Mouse (Mus musculus): ENCODE measurements around the gene Hist1h3d. TPM values are rescaled to one million over a fixed set of nuclear protein-coding genes. Genes with fewer than 3 reads are reported as not detected.
"Not testable (repeated sequence)": the region's sequence is repeated elsewhere in the genome, so short reads cannot be mapped to it uniquely, and the experiment has no call there.

The Hist1h3d gene
- polyA plus RNA-seq, 1 experiment from 2014 or later, result 3.1 TPM

DNA sequence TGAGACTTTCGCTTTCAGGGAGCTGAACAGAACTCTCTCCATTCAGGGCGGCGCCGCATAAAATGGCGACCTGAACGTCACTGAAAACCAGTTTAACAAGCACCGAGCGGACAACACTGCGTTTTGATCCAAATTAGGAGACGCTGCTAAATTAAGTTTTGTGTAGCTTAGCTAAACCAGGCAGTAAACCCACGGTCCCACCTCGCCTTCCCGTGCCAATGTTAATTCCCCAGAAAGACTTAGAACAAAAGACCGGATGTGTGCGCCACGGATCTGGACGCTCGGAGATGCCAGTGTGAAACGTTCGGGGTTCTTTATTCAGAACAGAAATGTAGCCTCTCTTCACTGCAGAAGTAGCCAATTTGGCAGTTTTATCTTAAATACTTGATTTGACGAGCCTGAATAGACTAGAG lies 9.5 kb downstream of the Hist1h3d start:
- Histone ChIP-seq H3K4me1 (replicated peaks) (peaks cover 48% of the 10 kb centered on the region), H3K27me3 (no peaks in the 10 kb centered on the region), H3K36me3 (no peaks in the 10 kb centered on the region), H3K4me2 (replicated peaks) (peak overlapping the region; percentile 85), H3K4me3 (replicated peaks) (peak overlapping the region; percentile 50), H3K9me3 (no peaks in the 10 kb centered on the region), H3K27ac (peak overlapping the region; percentile 95), H3K9ac (replicated peaks) (peak overlapping the region; percentile 75)
- ATAC-seq, result no peak
- WGBS, result under 1% methylated on average over 21 of the region's 21 CpGs

DNA sequence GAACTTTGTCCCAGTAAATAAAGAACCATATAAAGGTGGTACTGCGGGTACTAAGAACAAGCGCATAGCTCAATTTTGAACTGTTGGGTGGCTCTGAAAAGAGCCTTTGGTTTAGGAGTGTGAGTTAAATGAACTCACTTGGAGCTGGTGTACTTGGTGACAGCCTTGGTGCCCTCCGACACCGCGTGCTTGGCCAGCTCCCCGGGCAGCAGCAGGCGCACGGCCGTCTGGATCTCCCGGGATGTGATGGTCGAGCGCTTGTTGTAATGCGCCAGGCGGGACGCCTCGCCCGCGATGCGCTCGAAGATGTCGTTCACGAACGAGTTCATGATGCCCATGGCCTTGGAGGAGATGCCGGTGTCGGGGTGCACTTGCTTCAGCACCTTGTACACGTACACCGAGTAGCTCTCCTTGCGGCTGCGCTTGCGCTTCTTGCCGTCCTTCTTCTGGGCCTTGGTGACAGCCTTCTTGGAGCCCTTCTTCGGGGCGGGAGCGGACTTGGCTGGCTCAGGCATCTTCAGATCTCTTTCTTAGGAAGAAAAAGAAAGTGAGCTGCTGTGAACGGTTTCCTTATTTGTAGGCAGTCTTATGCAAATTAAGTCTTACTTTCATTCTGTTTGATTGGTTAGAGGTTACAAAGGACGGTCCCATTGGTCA lies 10.0 kb downstream of the Hist1h3d start:
- H3K9me3 ChIP-seq, H3K27me3 ChIP-seq, H3K36me3 ChIP-seq: not testable (repeated sequence)
- H3K4me3 ChIP-seq (replicated peaks), result peak overlapping the region; percentile 50
- peak; percentile 89 for ATAC-seq
- H3K27ac ChIP-seq, result peak overlapping the region; percentile 95
- H3K4me1 ChIP-seq (replicated peaks), result peaks cover 48% of the 10 kb centered on the region
- H3K9ac ChIP-seq (replicated peaks), result peak overlapping the region; percentile 75
- under 1% methylated on average over 30 of the region's 36 CpGs for WGBS
- H3K4me2 ChIP-seq (replicated peaks), result peak overlapping the region; percentile 85

DNA sequence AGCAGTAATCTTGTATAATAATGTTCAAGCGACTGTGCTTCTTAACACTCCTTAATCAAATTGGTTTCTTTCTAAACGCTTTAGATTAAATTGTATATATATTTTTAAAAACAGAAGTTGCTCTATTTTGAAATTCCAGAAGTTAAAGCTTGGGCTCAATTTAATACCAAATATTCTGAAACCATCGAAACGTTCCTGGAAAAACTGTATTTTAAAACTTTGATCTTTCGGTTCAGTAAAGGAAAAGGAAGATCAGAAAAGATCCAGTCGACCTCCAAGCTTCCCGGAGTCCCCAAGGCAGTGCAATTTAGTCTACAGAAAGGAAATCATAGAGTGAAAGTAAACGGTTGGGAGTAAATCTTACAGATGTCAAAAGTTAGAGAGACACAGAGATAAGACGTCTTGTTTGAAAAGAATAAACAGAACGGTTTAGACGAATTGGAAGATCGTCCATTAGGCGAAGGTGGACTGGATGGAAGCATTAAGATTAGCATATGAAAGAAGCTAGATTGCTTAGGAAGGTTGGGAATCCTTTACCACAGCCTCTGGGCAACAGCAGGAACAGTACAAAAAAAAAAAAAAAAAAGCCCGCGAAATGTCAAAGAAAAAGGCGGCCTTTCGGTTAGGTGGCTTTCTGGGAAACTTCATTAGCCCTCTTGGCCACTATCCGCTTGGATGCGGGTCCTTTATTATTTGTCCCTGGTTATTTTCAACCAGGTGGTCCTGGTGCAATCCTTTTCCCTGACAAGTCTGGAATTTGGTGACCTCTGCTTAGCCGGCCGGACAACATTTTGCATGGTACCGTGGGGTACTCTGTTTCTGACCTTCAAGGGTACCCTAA lies 10.8 kb downstream of the Hist1h3d start:
- no peaks in the 10 kb centered on the region for H3K27me3 ChIP-seq
- peak overlapping the region; percentile 85 for H3K4me2 ChIP-seq (replicated peaks)
- no peaks in the 10 kb centered on the region for H3K36me3 ChIP-seq
- peak overlapping the region; percentile 52 for H3K9ac ChIP-seq (replicated peaks)
- peak overlapping the region; percentile 50 for H3K4me3 ChIP-seq (replicated peaks)
- ATAC-seq, result no peak
- H3K9me3 ChIP-seq, result no peaks in the 10 kb centered on the region
- H3K27ac ChIP-seq, result peak overlapping the region; percentile 95
- WGBS, result 2% methylated on average over 22 of the region's 22 CpGs
- H3K4me1 ChIP-seq (replicated peaks), result peaks cover 43% of the 10 kb centered on the region

DNA sequence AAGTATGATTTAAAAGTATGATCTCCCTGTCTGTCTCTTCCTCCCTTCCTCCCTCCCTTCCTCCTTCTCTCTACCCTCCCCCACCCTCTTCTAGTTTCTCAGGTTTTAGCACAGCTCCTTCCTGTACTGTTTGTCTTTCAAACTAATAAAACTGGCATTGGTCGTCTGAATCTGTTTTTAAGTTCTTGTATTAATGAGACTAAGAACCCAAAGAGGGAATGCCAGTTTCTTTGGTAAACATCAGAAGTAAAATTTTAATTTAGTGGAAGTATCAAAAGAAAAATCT lies 11.3 kb downstream of the Hist1h3d start:
- WGBS, result 7% methylated on average over 1 of the region's 1 CpGs
- Histone ChIP-seq H3K4me3 (replicated peaks) (peak overlapping the region; percentile 50), H3K4me2 (replicated peaks) (peak overlapping the region; percentile 85), H3K27me3 (no peaks in the 10 kb centered on the region), H3K9me3 (no peaks in the 10 kb centered on the region; the same call in 1 of the 2 replicates), H3K9ac (replicated peaks) (peak overlapping the region; percentile 52), H3K27ac (peak overlapping the region; percentile 80), H3K36me3 (no peaks in the 10 kb centered on the region), H3K4me1 (replicated peaks) (peaks cover 38% of the 10 kb centered on the region)
- no peak for ATAC-seq

DNA sequence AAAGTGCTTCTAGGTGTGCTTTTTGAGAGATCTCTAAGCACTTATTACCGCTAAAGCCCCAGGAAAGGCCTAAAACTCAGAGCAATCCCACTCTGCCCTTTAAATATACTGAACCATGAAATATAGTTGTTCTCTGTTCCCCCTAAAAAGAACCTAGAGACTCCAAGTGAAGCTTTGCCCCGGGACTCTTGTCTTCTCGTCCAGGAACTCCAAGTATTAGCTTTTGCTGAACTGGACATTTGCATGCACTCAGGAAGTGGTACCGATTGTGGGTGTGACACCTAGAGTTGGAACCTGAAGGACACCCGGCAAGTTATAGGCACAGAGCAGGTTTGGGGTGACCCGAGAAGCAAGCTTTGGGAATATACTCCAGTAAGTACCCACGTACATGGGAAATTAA lies 15.6 kb downstream of the Hist1h3d start:
- Histone ChIP-seq H3K4me2 (replicated peaks) (no peak overlapping the region), H3K9ac (replicated peaks) (no peak overlapping the region), H3K4me1 (replicated peaks) (peaks cover 10% of the 10 kb centered on the region), H3K36me3 (no peaks in the 10 kb centered on the region), H3K9me3 (no peaks in the 10 kb centered on the region; the same call in 1 of the 2 replicates), H3K27ac (no peak overlapping the region), H3K27me3 (no peaks in the 10 kb centered on the region), H3K4me3 (replicated peaks) (no peak overlapping the region)
- WGBS, result 92% methylated on average over 7 of the region's 7 CpGs
- ATAC-seq, result no peak

DNA sequence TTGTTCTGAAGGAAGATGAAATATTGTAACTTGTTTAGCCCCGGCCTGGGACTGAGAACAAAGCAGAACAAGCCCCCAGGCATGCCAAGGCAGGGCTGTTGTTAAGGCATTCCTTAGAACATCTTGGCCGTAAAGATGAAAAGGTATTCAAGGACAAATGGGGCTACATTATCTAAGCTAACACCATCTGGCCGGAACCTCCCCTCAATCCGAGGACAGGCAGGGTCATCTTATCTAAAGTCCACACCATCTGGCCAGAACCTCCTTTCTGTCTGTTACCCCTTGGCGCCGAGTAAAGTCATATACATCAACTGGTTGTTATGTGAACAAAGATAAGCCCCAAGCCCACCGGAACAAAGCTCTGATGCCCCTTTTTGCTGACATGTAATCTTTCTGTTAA lies 16.3 kb downstream of the Hist1h3d start:
- H3K4me3 ChIP-seq (replicated peaks); ATAC-seq; H3K27ac ChIP-seq; H3K9ac ChIP-seq (replicated peaks); H3K36me3 ChIP-seq; H3K27me3 ChIP-seq; H3K4me2 ChIP-seq (replicated peaks); H3K4me1 ChIP-seq (replicated peaks); H3K9me3 ChIP-seq: not testable (repeated sequence)
- WGBS, result 91% methylated on average over 7 of the region's 7 CpGs

DNA sequence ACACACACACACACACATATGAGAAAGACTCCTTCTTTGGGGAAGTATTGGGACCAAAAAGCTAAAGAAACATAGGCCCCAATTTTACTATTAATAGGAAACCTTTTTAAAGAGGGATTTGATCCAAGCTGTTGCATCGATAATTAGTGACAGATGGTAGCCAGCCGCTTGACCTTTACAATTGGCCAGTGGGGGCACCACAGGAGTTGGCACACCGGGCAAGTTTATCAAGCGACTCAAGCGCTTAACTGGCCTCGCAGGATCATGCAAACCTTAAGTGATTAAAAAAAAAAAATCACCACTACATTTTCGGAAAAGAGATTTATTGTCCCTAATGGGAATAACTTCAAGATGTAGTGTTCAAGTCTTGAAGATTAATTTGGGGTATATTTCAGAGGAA lies 17.1 kb downstream of the Hist1h3d start:
- H3K9ac ChIP-seq (replicated peaks), result no peak overlapping the region
- H3K4me3 ChIP-seq (replicated peaks), result no peak overlapping the region
- WGBS, result 89% methylated on average over 7 of the region's 7 CpGs
- H3K4me1 ChIP-seq (replicated peaks), result no peaks in the 10 kb centered on the region
- no peak overlapping the region for H3K27ac ChIP-seq
- H3K27me3 ChIP-seq, result no peaks in the 10 kb centered on the region
- no peak for ATAC-seq
- no peaks in the 10 kb centered on the region; the same call in 1 of the 2 replicates for H3K9me3 ChIP-seq
- no peaks in the 10 kb centered on the region for H3K36me3 ChIP-seq
- no peak overlapping the region for H3K4me2 ChIP-seq (replicated peaks)

DNA sequence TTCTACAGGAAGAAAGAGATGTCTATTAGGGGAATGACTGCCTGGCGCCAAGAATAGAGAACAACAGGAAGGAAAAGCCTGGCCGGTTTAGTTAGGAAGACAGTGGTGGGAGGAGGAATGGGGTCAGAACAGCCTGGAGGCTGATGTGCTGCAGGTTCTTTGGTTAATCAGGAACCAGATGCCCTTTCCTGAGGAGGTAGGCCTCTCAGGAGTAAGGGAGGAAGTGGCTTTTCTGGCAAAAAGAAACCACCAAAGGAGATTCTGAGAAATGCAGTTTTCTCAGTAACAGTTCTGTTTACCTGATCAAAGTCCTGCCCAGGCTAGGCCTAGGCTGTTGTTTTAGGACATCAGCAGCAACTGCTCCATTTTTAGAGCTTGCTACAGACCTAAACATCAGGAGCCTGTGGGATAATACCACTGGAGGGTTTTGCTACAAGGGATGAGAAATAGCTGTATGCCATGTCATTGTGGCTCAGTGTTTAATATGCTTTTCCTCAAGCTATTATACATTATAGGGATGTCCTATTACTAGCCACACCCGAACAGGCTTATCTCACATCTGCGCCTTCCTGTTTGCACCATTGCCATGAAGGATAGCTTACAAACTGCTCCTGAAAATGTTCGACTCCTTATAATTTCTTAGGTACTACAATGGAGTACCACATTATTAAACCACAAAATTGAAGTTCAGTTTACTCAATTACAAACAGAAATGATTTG lies 17.6 kb downstream of the Hist1h3d start:
- Histone ChIP-seq H3K9me3 (no peaks in the 10 kb centered on the region; the same call in 1 of the 2 replicates), H3K27me3 (no peaks in the 10 kb centered on the region), H3K27ac (no peak overlapping the region), H3K4me2 (replicated peaks) (no peak overlapping the region), H3K4me3 (replicated peaks) (no peak overlapping the region), H3K36me3 (no peaks in the 10 kb centered on the region), H3K4me1 (replicated peaks) (no peaks in the 10 kb centered on the region), H3K9ac (replicated peaks) (no peak overlapping the region)
- ATAC-seq, result no peak
- WGBS, result 87% methylated on average over 5 of the region's 5 CpGs

DNA sequence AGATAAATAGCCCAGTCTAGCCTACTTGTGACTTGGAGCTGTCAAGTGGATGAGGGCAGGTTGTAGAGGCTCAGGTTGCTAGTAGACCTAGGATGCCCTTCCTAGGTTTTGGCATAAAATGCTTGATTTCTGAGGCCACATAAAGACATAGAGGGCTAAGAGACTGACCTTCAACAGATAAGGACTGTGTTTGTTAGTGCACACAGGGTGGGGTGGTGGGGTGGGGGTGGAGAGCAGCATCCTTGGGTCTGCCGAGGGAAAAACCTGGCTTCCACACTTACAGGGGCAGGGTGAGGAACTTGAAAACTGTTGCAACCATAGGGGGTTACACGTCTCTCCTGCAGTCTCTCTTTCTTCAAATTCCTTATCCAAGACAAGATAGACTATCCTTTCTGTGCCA lies 19.6 kb downstream of the Hist1h3d start:
- Histone ChIP-seq H3K27me3 (no peaks in the 10 kb centered on the region), H3K9me3 (no peaks in the 10 kb centered on the region; the same call in 1 of the 2 replicates), H3K4me3 (replicated peaks) (no peak overlapping the region), H3K4me1 (replicated peaks) (no peaks in the 10 kb centered on the region), H3K4me2 (replicated peaks) (no peak overlapping the region), H3K36me3 (no peaks in the 10 kb centered on the region), H3K9ac (replicated peaks) (no peak overlapping the region), H3K27ac (no peak overlapping the region)
- ATAC-seq, result no peak
- 92% methylated on average over 2 of the region's 2 CpGs for WGBS

DNA sequence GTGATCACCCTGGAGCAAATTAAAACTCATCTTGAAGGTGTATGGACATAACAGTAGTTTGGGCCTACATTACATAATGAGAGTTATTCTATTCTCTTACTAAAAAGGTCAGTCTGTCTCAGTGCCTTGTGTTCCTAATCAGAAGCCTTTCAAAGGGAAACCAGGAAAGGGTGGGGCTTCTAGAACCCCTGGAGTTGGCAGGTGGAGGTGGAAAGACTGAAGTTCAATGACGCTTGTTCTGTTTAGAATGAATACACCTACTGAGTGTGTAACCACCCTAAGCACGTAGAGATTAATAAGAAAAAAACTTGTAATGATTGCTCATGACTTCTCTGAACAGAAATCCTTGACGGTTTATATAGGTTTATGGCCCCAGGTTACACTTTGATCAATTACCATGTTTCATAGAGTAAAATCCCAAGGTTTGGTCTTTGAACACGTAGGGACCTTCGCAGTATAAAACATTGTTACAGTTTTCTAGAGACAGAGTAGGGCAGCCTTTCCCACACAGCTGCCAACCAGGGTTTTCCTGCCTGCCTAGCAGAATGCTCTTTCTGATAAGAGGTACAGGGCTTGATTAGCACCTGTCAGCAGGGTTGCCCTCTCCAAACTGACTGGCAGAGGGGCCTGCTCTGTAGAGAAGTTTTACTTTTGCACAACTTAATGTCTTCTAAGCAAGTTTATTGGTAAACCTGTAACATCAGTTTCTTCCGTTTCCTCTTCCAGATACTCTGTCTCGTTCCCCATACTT lies 20.2 kb downstream of the Hist1h3d start:
- ATAC-seq, result no peak
- Histone ChIP-seq H3K36me3 (no peaks in the 10 kb centered on the region), H3K4me1 (replicated peaks) (no peaks in the 10 kb centered on the region), H3K27ac (no peak overlapping the region), H3K4me2 (replicated peaks) (no peak overlapping the region), H3K9me3 (no peaks in the 10 kb centered on the region; the same call in 1 of the 2 replicates), H3K9ac (replicated peaks) (no peak overlapping the region), H3K27me3 (no peaks in the 10 kb centered on the region), H3K4me3 (replicated peaks) (no peak overlapping the region)
- 85% methylated on average over 7 of the region's 7 CpGs for WGBS

DNA sequence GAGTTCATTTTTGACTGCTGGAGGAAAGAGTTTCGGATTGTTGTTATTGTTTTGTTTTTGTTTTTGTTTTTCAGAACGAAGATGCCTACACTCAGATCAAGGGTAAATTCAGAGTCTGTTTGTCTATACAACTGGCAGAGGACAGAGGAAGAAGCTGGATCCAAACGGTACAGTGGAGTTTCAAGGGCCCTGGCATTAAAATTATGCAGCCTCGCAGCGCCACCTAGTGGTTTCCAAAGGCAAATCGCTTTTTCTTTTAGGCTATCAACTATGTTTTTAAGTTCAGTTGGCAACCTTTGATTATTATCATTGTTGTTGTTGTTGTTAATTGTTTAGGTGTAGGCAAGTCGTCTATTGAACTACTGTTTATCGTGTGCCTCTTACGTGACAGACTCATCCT lies 22.4 kb downstream of the Hist1h3d start:
- no peaks in the 10 kb centered on the region for H3K27me3 ChIP-seq
- no peaks in the 10 kb centered on the region for H3K9me3 ChIP-seq
- 8% methylated on average over 9 of the region's 9 CpGs for WGBS
- H3K36me3 ChIP-seq, result no peaks in the 10 kb centered on the region
- no peak overlapping the region for H3K27ac ChIP-seq
- no peak overlapping the region for H3K4me2 ChIP-seq (replicated peaks)
- ATAC-seq, result no peak
- no peak overlapping the region for H3K9ac ChIP-seq (replicated peaks)
- H3K4me1 ChIP-seq (replicated peaks), result no peaks in the 10 kb centered on the region
- H3K4me3 ChIP-seq (replicated peaks), result no peak overlapping the region

All from midbrain, embryonic 13.5 days (tissue).